Mouse (Mus musculus): ENCODE measurements around the gene Ctnnbip1. TPM values are rescaled to one million over a fixed set of nuclear protein-coding genes. Genes with fewer than 3 reads are reported as not detected.

Gene Ctnnbip1
- total RNA-seq (2021), result 24.6 and 39.4 TPM in 2 replicates
- long read RNA-seq, transcript Ctnnbip1-201 (5 exons, 2,674 nt), result major isoform, 30 of 41 reads
- long read RNA-seq, partial matches to known transcripts, result 1 of 41 reads
- long read RNA-seq, other reads (novel, unspliced or antisense), result 10 of 41 reads

DNA sequence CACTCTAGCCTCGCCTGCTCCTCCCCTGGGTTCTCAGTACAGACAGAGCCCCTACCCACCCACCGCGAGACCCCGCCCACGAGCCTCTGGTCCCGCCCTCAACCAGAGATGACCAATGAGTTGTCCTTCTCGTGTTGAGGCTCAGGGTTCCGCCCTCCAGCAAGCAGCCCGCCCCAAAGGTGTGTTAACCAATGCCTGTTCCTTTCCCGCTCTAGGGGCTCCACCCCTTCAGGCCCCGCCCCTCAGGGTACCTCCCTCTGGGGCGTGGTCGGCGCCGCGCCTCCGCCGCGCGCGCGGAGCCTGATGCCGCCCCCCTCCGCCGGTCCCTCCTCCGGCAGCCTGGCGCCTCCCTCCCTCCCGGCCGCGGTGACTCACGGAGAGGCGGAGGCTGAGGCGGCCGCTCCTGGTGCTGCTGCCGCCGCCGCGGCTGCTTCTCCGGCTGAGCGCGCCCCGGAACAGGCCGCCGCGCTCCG is at the start of gene Ctnnbip1:
Gene Ctnnbip1, plus strand, starts transcription at position 369 of the 473 bp plus-strand sequence.
- peak; percentile 98 for DNase-seq

GRCm38 (mm10) chr4:149469557-149469956 is 48.5 kb upstream of the Ctnnbip1 start:
- no peak for DNase-seq

DNA sequence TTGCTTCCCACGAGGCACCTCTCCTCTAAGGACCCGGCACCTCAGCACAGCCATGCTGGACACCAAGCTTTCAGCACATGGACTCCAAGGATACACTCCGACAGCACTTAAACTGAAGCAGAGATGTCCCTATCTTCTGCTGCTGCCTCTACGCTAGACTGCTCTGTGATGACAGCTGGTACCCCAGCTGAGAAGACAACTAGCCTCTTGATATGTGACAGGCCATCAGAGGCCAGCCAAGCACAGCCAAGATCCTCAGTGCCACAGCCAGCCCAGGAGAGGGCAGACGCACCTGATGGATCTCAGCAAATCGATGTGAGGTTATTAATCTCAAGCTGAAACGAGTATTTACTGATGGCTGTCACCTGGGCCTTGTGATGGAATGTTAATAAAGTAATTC is 42.9 kb upstream of the Ctnnbip1 start:
- no peak for DNase-seq

- no peak for DNase-seq
These were observed 41.0 kb upstream of the Ctnnbip1 start, which contains the start of gene Tmem274 for GRCm38 (mm10) chr4:149477078-149477477. Tmem274 (plus strand) TSS chr4:149477378.

GRCm38 (mm10) chr4:149484566-149484965 is 33.5 kb upstream of the Ctnnbip1 start:
- no peak for DNase-seq

DNA sequence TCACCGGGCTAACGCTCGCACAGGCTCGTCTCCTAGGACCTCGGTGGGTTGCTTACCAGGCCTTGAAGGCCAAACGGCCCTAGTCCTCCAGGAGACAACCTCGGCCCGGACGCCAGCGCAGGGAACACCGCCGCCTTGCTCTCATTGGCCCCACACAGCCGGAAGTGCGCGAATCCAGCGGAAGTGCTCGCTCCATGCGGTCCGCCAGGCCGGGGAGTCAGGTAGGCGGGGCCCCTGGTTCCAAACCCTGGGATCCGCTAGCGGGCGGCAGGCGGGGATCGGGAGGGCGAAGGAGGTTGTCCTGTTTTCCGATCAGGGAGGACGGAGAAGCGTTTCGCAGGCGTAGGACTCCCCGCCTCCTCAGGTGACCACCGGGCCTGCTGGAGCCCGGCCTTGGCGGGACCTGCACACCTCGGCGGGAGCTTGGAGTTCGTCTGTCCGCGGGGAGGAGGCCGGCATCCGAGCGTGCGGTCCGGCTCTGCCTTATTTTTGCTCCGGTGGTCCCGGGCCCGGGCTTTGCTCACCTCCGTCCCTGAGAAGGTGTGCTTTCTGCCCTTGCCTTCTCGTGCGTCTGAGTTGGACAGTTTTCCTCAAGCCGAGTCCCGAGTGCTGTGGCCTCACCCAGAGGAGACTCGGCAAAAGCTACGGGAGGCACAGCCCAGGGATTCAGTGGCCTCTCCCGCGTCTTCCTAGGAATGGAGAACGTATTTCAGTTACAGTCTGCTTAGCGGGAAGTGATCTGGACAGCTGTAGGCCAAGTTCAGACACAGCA is 32.8 kb upstream of the Ctnnbip1 start, which contains the start of the genes Nmnat1 and Lzic:
Gene Nmnat1, minus strand, starts transcription at position 150 of the 772 bp plus-strand sequence.
Gene Lzic, plus strand, starts transcription at position 177 of the 772 bp plus-strand sequence.
- peak; percentile 96 for DNase-seq

DNA sequence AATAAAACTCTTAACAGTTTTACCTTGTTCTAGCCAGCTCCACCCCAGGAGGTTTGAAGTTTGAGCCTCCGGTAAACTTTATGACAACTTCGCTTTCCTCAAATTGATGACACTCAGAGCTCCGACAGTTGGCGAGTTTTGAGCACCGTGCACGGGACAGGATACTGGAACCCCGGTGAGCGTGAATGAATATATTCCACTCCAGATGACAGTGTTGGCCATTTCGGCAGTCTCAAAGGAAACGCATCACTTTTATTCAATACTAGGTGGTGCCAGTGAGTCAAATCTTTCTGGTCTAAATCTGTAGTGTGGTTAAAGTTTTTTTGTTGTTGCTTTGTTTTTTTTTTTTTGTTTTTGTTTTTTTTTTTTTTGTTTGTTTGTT is 32.2 kb upstream of the Ctnnbip1 start:
- DNase-seq, result no peak

- DNase-seq, result no peak
These were observed 30.3 kb upstream of the Ctnnbip1 start for GRCm38 (mm10) chr4:149487729-149488128.

GRCm38 (mm10) chr4:149489415-149490240 is 28.4 kb upstream of the Ctnnbip1 start:
- DNase-seq, result no peak

- DNase-seq, result no peak
These were observed 26.9 kb upstream of the Ctnnbip1 start for GRCm38 (mm10) chr4:149491151-149491550.

- no peak for DNase-seq
These were observed 21.4 kb upstream of the Ctnnbip1 start for GRCm38 (mm10) chr4:149496612-149497011.

DNA sequence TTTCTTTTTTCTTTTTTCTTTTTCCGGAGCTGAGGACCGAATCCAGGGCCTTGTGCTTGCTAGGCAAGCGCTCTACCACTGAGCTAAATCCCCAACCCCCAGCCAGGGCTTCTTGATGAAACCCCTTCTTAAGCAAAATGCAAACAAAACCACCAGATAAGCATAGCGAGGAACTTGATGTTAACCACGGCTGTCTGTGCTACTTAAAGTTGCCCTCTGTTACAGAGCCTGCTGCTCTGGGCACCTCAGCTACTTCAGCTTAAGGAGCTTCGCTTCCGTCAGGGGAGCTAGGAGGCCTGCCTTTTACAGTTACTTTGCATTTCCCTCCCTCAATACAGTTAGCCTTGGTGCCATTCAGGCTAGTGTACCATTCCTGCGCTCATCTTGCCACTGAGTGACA is 19.1 kb upstream of the Ctnnbip1 start:
- DNase-seq, result no peak

DNA sequence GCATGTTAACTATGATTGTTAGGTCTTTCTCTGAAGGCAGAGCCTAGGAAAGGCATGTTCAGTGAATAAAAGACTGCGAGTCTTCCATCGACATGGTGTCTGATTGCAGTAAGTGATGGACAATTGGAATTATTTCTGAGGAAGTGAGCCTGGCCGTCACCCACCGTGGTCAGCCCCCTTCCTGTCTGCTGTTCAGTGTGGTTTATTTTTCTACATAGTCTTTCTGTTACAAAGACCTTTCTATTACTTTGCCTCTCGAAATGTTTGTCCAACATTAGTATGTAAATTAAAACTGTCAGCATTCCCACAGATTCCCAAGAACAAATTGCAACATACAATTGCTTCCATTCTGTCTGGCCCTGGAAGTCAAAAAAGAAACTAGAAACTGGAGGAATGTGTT is 18.2 kb upstream of the Ctnnbip1 start:
- no peak for DNase-seq

DNA sequence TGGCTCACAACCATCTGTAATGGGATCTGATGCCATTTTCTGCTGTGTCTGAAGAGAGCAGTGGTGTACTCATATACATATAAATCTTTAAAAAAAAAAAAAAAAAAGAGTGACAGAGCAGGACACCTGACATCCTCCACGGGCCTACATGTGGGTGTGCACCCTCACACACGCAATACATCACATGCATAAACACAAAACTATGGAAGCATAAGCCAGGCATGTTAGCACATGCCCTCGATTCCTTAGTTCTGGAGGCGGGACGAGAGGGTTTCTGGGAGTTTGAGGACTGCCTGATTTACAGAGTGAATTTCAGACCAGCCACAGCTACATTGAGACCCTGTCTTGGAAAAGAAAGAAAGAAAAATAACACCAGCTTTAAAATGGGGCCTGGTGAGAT is 13.7 kb upstream of the Ctnnbip1 start:
- DNase-seq, result no peak

- DNase-seq, result no peak
These were observed 13.2 kb upstream of the Ctnnbip1 start for GRCm38 (mm10) chr4:149504858-149505257.

- no peak for DNase-seq
These were observed 12.6 kb upstream of the Ctnnbip1 start for GRCm38 (mm10) chr4:149505261-149505967.

DNA sequence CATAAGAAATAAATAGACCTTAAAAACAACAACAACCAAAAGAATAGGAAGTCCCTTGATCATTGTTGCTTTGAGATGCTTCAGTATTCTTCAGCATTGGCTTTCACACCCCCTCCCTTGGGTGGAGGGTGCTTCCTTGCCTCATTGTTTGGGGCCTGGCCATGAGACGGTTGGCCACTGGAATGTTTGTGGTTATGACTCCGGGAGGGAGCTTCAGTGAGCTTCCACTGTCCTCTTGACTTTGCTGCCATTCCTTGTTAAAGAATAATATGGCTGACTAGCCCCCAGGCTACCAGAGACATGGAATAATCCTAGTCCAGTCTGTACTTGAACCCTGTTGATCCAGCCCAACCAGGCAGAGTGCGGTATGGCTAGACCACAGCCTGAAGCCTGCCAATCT is 11.1 kb upstream of the Ctnnbip1 start:
- no peak for DNase-seq

- no peak for DNase-seq
These were observed 6.8 kb upstream of the Ctnnbip1 start for GRCm38 (mm10) chr4:149511221-149511646.

- no peak for DNase-seq
These were observed 6.0 kb upstream of the Ctnnbip1 start for GRCm38 (mm10) chr4:149512072-149512471.

DNA sequence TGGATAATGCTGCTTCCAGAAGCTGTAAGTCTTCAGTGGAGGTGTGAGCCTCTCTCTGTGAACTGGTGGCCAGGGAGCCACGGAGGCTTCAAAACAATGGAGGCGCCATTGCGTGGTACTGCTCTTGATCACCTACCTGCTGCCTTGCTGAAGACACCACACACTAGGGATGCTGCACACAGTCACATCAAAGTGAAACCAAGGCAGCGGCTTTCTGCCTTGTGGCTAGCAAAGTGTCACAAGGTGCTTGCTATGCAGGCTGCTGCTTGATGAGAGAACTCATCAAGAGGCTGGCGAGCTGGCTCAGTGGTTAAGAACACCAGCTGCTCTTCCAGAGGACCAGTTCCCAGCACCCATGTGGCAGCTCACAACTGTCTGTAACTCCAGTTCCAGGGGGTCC is 2.3 kb upstream of the Ctnnbip1 start:
- DNase-seq, result no peak

DNA sequence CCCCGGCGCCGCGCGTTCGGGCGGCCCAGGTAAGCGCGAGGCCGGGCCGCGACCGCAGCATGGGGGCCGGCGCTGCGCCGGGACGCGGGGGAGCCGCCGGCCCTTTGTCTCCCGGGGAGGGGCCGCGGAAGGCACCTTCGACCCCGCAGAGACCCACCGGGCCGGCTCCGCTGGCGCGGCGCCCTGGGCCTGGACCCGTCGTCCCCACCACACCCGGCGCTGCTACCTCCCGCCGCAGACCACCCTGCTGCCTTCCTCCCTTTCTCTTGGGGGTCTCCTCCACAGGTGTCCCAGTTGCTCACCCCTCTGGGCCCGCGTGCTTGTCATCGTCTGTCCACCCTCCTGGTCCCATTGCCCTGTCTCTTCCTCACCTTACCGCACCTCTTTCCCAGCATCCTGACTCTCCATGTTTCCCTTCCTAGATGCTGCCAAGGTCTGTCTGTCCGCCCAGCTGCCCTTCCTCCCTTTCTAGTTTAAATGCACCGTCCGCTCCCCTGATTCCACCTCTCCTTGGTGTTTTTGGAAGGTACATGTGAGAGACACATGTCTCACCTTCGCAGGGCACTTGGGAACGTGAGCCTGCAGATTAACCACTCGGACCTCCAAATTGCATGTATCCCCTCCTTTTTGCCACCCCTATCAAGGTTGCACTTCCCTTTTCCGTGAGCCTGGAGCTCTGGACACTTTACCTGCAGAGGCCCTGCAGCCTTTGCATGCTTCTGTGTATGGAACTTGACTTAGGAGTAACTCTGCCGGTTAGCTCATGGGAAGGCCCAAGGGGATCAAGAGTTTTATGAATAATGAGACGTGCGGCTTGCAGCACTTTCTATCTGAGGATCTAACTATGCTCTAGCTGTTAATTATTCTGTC is 550 bp downstream of the Ctnnbip1 start:
- DNase-seq, result no peak
